Mouse (Mus musculus): Measurements from ENCODE around the gene Isyna1. TPM values are rescaled to one million over a fixed set of nuclear protein-coding genes. Genes with fewer than 3 reads are reported as not detected.

Gene Isyna1
- total and polyA plus RNA-seq, 3 experiments: 26.7 to 41.6 (median 28.3) TPM

- Histone ChIP-seq H3K9ac (ENCODE audit: low read depth, low read length) (no peak overlapping the region), H3K27me3 (ENCODE audit: control insufficient read depth, insufficient read depth, low read length) (no peaks in the 10 kb centered on the region), H3K4me1 (ENCODE audit: control insufficient read depth, insufficient read depth, low read length) (peaks cover 43% of the 10 kb centered on the region), H3K27ac (peak overlapping the region; percentile 85), H3K79me2 (replicated peaks; ENCODE audit: control insufficient read depth, insufficient read depth, low read length) (peaks cover 1% of the 10 kb centered on the region; the same call in 1 of the 2 replicates), H3K4me3 (no peak overlapping the region), H3K36me3 (ENCODE audit: control insufficient read depth, insufficient read depth, low read length) (no peaks in the 10 kb centered on the region; the same call in 1 of the 2 replicates)
- DNase-seq: peak in 1 of 2 experiments; percentile 47
- TF ChIP-seq POLR2A (IDR thresholded peaks at IDR 0.05; ENCODE audit: insufficient read depth, low read depth, low read length): no peak
- peak; percentile 24; the same call in 1 of the 2 replicates for TF ChIP-seq EP300 (IDR thresholded peaks at IDR 0.05; ENCODE audit: insufficient read depth, low read depth, low read length)
- WGBS: 7% methylated on average over 1 of the region's 1 CpGs
- intact Hi-C loops (cut with DNase I): no loop called here
Measured at GRCm38 (mm10) chr8:70552836-70553235, 41.3 kb upstream of the Isyna1 start.

DNA sequence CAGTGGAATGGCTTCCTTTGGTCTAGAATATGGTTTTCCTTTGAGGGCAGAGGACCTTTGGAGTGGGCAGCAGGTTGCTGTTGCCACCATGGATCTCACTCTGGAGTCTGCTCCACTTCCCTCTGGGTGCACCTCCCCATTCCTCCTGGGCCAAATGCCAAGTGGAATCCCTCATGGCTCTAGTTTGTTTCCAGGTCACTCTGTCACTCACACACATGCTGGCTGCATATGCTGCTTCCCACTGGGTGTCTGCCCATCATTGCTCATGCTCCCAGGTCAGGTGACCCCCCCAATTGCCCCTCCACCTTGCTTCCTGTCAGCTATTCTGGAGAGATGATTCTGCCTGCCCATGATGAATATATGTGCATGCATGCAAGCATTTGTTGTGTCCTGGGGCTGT, 40.4 kb upstream of the Isyna1 start:
- peak overlapping the region; percentile 61 for H3K27ac ChIP-seq
- no peaks in the 10 kb centered on the region for H3K27me3 ChIP-seq (ENCODE audit: control insufficient read depth, insufficient read depth, low read length)
- peaks cover 43% of the 10 kb centered on the region for H3K4me1 ChIP-seq (ENCODE audit: control insufficient read depth, insufficient read depth, low read length)
- intact Hi-C loops (cut with DNase I): no loop called here
- H3K36me3 ChIP-seq (ENCODE audit: control insufficient read depth, insufficient read depth, low read length): no peaks in the 10 kb centered on the region; the same call in 1 of the 2 replicates
- peaks cover 1% of the 10 kb centered on the region for H3K79me2 ChIP-seq (replicated peaks; ENCODE audit: control insufficient read depth, insufficient read depth, low read length)
- H3K4me3 ChIP-seq: no peak overlapping the region
- H3K9ac ChIP-seq (ENCODE audit: low read depth, low read length): no peak overlapping the region
- peak; percentile 69 to 81 for DNase-seq
- TF ChIP-seq EP300 (IDR thresholded peaks at IDR 0.05; ENCODE audit: insufficient read depth, low read depth, low read length): peak; percentile 64; the same call in 1 of the 2 replicates
- no peak for TF ChIP-seq CTCF (IDR thresholded peaks at IDR 0.05)
- no peak for TF ChIP-seq POLR2A (IDR thresholded peaks at IDR 0.05; ENCODE audit: insufficient read depth, low read depth, low read length)

- intact Hi-C loops (cut with DNase I): no loop called here
- Histone ChIP-seq H3K9ac (ENCODE audit: low read depth, low read length) (no peak overlapping the region), H3K27me3 (ENCODE audit: control insufficient read depth, insufficient read depth, low read length) (no peaks in the 10 kb centered on the region), H3K36me3 (ENCODE audit: control insufficient read depth, insufficient read depth, low read length) (no peaks in the 10 kb centered on the region; the same call in 1 of the 2 replicates), H3K4me1 (ENCODE audit: control insufficient read depth, insufficient read depth, low read length) (peaks cover 50% of the 10 kb centered on the region), H3K79me2 (replicated peaks; ENCODE audit: control insufficient read depth, insufficient read depth, low read length) (peaks cover 1% of the 10 kb centered on the region), H3K27ac (peak overlapping the region; percentile 17; the same call in 1 of the 2 replicates), H3K4me3 (no peak overlapping the region)
- no peak for TF ChIP-seq CTCF (IDR thresholded peaks at IDR 0.05)
- no peak for TF ChIP-seq POLR2A (IDR thresholded peaks at IDR 0.05; ENCODE audit: insufficient read depth, low read depth, low read length)
- no peak for TF ChIP-seq EP300 (IDR thresholded peaks at IDR 0.05; ENCODE audit: insufficient read depth, low read depth, low read length)
- 76% methylated on average over 4 of the region's 4 CpGs for WGBS
- no peak for DNase-seq
Measured at GRCm38 (mm10) chr8:70555079-70555747, 39.0 kb upstream of the Isyna1 start.

GRCm38 (mm10) chr8:70558334-70558733, 35.8 kb upstream of the Isyna1 start:
- Histone ChIP-seq H3K4me1 (ENCODE audit: control insufficient read depth, insufficient read depth, low read length) (peaks cover 49% of the 10 kb centered on the region), H3K4me3 (no peak overlapping the region), H3K9ac (ENCODE audit: low read depth, low read length) (peak overlapping the region; percentile 33; the same call in 1 of the 2 replicates), H3K27ac (peak overlapping the region; percentile 44; the same call in 1 of the 2 replicates), H3K27me3 (ENCODE audit: control insufficient read depth, insufficient read depth, low read length) (no peaks in the 10 kb centered on the region), H3K79me2 (replicated peaks; ENCODE audit: control insufficient read depth, insufficient read depth, low read length) (no peaks in the 10 kb centered on the region; the same call in none of the 2 replicates), H3K36me3 (ENCODE audit: control insufficient read depth, insufficient read depth, low read length) (peaks cover 11% of the 10 kb centered on the region; the same call in 1 of the 2 replicates)
- intact Hi-C loops (cut with DNase I): no loop called here
- peak in 1 of 2 experiments; percentile 43 for DNase-seq
- 22% methylated on average over 4 of the region's 4 CpGs for WGBS
- TF ChIP-seq POLR2A (IDR thresholded peaks at IDR 0.05; ENCODE audit: insufficient read depth, low read depth, low read length): no peak
- TF ChIP-seq EP300 (IDR thresholded peaks at IDR 0.05; ENCODE audit: insufficient read depth, low read depth, low read length): peak; percentile 22; the same call in 1 of the 2 replicates
- peak; percentile 58 for TF ChIP-seq CTCF (IDR thresholded peaks at IDR 0.05)

- H3K27me3 ChIP-seq (ENCODE audit: control insufficient read depth, insufficient read depth, low read length): no peaks in the 10 kb centered on the region
- no peaks in the 10 kb centered on the region; the same call in none of the 2 replicates for H3K79me2 ChIP-seq (replicated peaks; ENCODE audit: control insufficient read depth, insufficient read depth, low read length)
- H3K27ac ChIP-seq: peak overlapping the region; percentile 36; the same call in 1 of the 2 replicates
- H3K4me3 ChIP-seq: no peak overlapping the region
- no peak for DNase-seq
- TF ChIP-seq POLR2A (IDR thresholded peaks at IDR 0.05; ENCODE audit: insufficient read depth, low read depth, low read length): no peak
- peak; percentile 54 for TF ChIP-seq CTCF (IDR thresholded peaks at IDR 0.05)
- TF ChIP-seq EP300 (IDR thresholded peaks at IDR 0.05; ENCODE audit: insufficient read depth, low read depth, low read length): no peak
- peaks cover 45% of the 10 kb centered on the region for H3K4me1 ChIP-seq (ENCODE audit: control insufficient read depth, insufficient read depth, low read length)
- intact Hi-C loops (cut with DNase I): no loop called here
- H3K9ac ChIP-seq (ENCODE audit: low read depth, low read length): no peak overlapping the region
- 74% methylated on average over 3 of the region's 3 CpGs for WGBS
- peaks cover 11% of the 10 kb centered on the region; the same call in 1 of the 2 replicates for H3K36me3 ChIP-seq (ENCODE audit: control insufficient read depth, insufficient read depth, low read length)
Measured at GRCm38 (mm10) chr8:70558983-70559382, 35.2 kb upstream of the Isyna1 start.

GRCm38 (mm10) chr8:70560096-70560495, 34.1 kb upstream of the Isyna1 start:
- peak; percentile 84 for TF ChIP-seq EP300 (IDR thresholded peaks at IDR 0.05; ENCODE audit: insufficient read depth, low read depth, low read length)
- TF ChIP-seq POLR2A (IDR thresholded peaks at IDR 0.05; ENCODE audit: insufficient read depth, low read depth, low read length): no peak
- peak; percentile 84 for TF ChIP-seq CTCF (IDR thresholded peaks at IDR 0.05)
- Histone ChIP-seq H3K4me1 (ENCODE audit: control insufficient read depth, insufficient read depth, low read length) (peaks cover 50% of the 10 kb centered on the region), H3K27me3 (ENCODE audit: control insufficient read depth, insufficient read depth, low read length) (no peaks in the 10 kb centered on the region), H3K9ac (ENCODE audit: low read depth, low read length) (no peak overlapping the region), H3K36me3 (ENCODE audit: control insufficient read depth, insufficient read depth, low read length) (peaks cover 11% of the 10 kb centered on the region; the same call in 1 of the 2 replicates), H3K27ac (peak overlapping the region; percentile 74), H3K4me3 (no peak overlapping the region), H3K79me2 (replicated peaks; ENCODE audit: control insufficient read depth, insufficient read depth, low read length) (no peaks in the 10 kb centered on the region; the same call in none of the 2 replicates)
- 15% methylated on average over 2 of the region's 2 CpGs for WGBS
- DNase-seq: peak; percentile 67 to 82
- intact Hi-C loops (cut with DNase I): loop anchor here (1.0 to 2.0 kb wide), 2 partner anchors 25 to 51 kb away; no protein-coding TSS in a partner anchor
